Mouse (Mus musculus): Measurements from ENCODE around the gene Gm5157. TPM values are rescaled to one million over a fixed set of nuclear protein-coding genes. Genes with fewer than 3 reads are reported as not detected.
"Not testable (repeated sequence)": the region's sequence is repeated elsewhere in the genome, so short reads cannot be mapped to it uniquely, and the experiment has no call there.

The Gm5157 gene
- 0.18 TPM in 1 of 2 replicates, not detected in the other for total RNA-seq (2012; rRNA removed)

DNA sequence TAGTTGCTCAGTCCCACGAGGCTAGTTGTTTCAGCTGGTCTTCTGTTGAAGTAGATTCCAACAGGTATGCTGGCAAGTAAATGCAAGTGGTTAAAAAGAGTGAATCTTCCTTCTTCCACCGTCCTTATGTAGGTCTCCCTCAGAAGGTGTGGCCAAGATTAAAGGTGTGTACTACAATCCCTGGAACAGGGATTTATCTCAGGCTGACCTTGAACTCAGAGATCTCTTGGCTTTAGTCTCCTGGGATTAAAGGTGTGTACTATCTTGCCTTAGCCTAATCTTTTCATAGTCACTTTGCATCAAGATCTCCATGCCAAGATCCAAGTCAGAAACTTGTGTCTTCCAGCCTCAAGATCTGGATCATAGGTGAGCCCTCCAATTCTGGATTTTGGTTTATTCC lies at the start of gene Gm5157:
TSS of gene Gm5157 (minus strand) at position 101 of the 400 bp plus-strand sequence.
- in situ Hi-C loops (cut with MboI; ENCODE audit: low sequenced_read_pairs in 2 of 2, unreplicated experiment in 2 of 2); H3K9me3 ChIP-seq (ENCODE audit: control insufficient read depth, insufficient read depth, low read depth, low read length): not testable (repeated sequence)

DNA sequence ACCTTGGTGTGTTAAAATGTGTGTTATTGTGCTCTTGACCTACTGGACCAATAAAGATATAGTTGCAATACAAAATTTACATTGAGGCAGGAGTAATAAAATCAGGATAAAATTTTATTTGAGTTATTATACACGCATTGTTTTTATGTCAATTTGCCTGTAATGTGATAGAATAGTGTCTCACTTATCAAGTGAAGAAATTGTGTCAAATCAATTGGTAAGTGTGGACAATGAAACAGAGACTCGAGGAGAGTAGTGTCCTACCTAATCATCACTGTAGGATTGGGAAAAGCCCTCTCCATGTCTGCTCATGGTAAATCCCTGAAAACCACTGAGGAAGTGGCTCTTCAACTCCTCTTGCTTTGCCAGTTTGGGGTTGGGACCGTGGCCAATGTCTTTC lies 28.3 kb downstream of the Gm5157 start, which contains the start of gene Vmn1r123:
TSS of gene Vmn1r123 (plus strand) at position 301 of the 400 bp plus-strand sequence.
- DNase-seq (ENCODE audit: low read depth, low spot score); H3K36me3 ChIP-seq (ENCODE audit: control insufficient read depth, insufficient read depth, low read length, poor library complexity, severe bottlenecking); in situ Hi-C loops (cut with MboI; ENCODE audit: low sequenced_read_pairs in 2 of 2, unreplicated experiment in 2 of 2); H3K9ac ChIP-seq (ENCODE audit: insufficient read depth, low read depth, low read length, poor library complexity, severe bottlenecking); H3K4me1 ChIP-seq (ENCODE audit: control insufficient read depth in 2 of 2, insufficient read depth in 2 of 2, low read length in 2 of 2, poor library complexity in 1 of 2); H3K27ac ChIP-seq (ENCODE audit: insufficient read depth, low read depth, low read length, poor library complexity, severe bottlenecking); H3K9me3 ChIP-seq (ENCODE audit: control insufficient read depth, insufficient read depth, low read depth, low read length); H3K4me3 ChIP-seq (ENCODE audit: insufficient read depth in 1 of 2, low read depth in 1 of 2, low read length in 2 of 2, poor library complexity in 1 of 2, severe bottlenecking in 1 of 2): not testable (repeated sequence)

More for the DNA sequence above, at the start of gene Gm5157:
- H3K36me3 ChIP-seq (ENCODE audit: control insufficient read depth, insufficient read depth, low read length, poor library complexity, severe bottlenecking); H3K9ac ChIP-seq (ENCODE audit: insufficient read depth, low read depth, low read length, poor library complexity, severe bottlenecking); H3K27ac ChIP-seq (ENCODE audit: insufficient read depth, low read depth, low read length, poor library complexity, severe bottlenecking); DNase-seq (ENCODE audit: low read depth, low spot score); H3K4me1 ChIP-seq (ENCODE audit: control insufficient read depth in 2 of 2, insufficient read depth in 2 of 2, low read length in 2 of 2, poor library complexity in 1 of 2); H3K4me3 ChIP-seq (ENCODE audit: insufficient read depth in 1 of 2, low read depth in 1 of 2, low read length in 2 of 2, poor library complexity in 1 of 2, severe bottlenecking in 1 of 2): not testable (repeated sequence)

Other genes starting within 250 kb of the Gm5157 start
- not detected in 2 replicates for gene Vmn1r119, start 178.0 kb downstream of the Gm5157 start, total RNA-seq (2012; rRNA removed)
- gene Vmn1r120, start 136.6 kb downstream of the Gm5157 start, total RNA-seq (2012; rRNA removed) = not detected in 2 replicates
- not detected in 2 replicates for gene Vmn1r121, start 91.9 kb downstream of the Gm5157 start, total RNA-seq (2012; rRNA removed)
- not detected in 2 replicates for gene Vmn1r122, start 56.3 kb downstream of the Gm5157 start, total RNA-seq (2012; rRNA removed)
- gene Vmn1r123, start 28.2 kb downstream of the Gm5157 start, total RNA-seq (2012; rRNA removed) = not detected in 2 replicates
- not detected in 2 replicates for gene Vmn1r124, start 70.2 kb upstream of the Gm5157 start, total RNA-seq (2012; rRNA removed)
- not detected in 2 replicates for gene Vmn1r125, start 81.8 kb upstream of the Gm5157 start, total RNA-seq (2012; rRNA removed)
- not detected in 2 replicates for gene Vmn1r126, start 111.0 kb upstream of the Gm5157 start, total RNA-seq (2012; rRNA removed)
- not detected in 2 replicates for gene Vmn1r127, start 129.4 kb upstream of the Gm5157 start, total RNA-seq (2012; rRNA removed)
- gene Vmn1r128, start 158.9 kb upstream of the Gm5157 start, total RNA-seq (2012; rRNA removed) = not detected in 2 replicates
- not detected in 2 replicates for gene Vmn1r129, start 170.9 kb upstream of the Gm5157 start, total RNA-seq (2012; rRNA removed)
- gene Gm6882, start 242.3 kb upstream of the Gm5157 start, total RNA-seq (2012; rRNA removed) = not detected in 2 replicates